Mouse (Mus musculus): ENCODE data around the gene Cmtm2a.
A peak's percentile ranks its signal among the peaks of the same experiment; 100 is the strongest.
"Not testable (repeated sequence)": the region's sequence is repeated elsewhere in the genome, so short reads cannot be mapped to it uniquely, and the experiment has no call there.

The Cmtm2a gene

DNA sequence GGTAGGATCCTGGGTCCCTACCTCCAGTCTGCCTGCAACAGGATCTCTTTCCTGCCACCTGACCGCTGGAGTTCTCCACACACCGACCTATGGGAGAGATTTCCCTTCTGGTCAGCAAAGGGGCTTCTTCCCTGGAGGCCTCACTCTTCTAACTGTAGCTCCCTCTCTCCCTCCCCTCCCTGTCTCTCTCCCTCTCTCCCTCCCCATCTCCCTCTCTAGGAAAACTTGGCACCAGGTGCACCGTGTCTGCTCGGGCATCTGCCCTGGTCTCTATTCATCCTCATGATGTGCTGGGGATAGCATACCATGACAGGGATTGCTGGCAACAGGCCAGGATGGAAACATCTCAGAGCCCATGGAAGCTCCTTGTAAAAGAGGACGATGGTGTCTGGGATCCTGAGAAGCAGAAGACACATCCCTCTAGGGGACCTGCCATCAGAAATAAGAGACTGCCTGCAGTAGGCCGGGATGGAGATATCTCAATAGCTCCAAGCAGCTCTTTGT lies 24.0 kb downstream of the Cmtm2a start:
- DNase-seq = no peak

DNA sequence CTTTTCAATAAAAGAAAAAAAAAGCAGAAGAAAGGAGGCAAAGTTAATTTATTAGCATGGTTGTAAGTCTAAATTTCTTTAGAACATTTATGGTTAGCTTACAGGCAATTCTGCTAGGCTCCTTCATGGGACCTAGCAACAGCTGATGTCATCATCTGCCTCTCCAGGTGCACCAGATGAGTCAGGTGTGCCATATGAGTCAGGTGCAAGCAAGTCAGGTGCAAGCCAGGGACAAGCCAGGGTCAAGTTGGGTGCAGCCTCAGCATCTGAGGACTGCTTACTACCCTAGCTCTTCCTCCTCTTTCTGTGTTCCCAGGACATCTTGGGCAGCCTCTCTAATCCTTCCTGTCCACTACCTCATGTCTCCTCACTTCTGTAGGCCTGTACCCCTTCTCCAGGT lies 24.6 kb downstream of the Cmtm2a start:
- DNase-seq = no peak

DNA sequence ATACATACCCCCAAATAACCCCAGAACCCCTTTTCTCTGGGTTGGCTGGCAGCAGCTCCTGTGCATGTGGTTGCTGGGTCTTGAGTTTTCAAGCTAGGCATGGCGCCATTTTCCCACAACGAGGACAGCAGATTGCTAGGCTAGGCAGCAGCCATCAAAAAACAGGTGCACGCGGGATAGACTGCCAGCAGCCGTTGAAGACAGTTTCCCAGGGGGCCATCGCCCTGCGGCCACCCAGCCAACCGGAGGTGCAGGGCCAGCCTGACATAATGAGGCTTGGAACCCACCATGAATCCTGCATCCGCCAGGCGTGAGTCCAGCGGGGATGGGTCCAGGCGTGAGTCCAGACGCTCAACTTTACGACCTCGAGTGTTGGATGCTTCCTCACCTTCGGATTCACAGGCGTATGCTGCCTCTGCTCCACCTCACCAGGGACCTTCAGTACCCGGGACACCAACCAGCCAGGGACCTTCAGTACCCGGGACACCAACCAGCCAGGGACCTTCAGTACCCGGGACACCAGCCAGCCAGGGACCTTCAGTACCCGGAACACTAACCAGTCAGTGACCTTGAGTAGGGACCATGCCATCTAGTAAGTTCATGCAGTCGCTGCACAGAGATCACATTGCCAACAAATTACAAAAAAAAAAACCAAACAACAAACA lies 28.6 kb downstream of the Cmtm2a start:
- not testable (repeated sequence) for DNase-seq

DNA sequence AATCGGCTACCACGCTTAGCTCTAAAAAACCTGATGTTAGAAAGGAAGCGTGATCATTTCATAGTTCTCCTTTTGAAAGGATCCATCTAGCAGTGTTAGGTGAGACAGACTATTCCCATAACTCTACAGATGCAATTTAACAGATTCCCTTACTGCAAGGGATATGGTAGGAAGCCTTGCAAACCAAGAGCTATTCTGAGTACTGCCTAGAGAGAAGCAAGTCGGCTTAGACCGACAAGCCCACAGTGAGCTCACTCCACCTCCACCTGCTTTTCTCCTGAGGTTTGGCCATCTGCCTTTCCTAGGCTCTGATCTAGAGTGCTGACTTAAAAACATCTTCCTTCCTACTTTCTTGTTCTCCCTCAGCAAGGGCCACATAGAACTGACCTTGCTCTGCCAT lies 31.2 kb downstream of the Cmtm2a start:
- not testable (repeated sequence) for DNase-seq

DNA sequence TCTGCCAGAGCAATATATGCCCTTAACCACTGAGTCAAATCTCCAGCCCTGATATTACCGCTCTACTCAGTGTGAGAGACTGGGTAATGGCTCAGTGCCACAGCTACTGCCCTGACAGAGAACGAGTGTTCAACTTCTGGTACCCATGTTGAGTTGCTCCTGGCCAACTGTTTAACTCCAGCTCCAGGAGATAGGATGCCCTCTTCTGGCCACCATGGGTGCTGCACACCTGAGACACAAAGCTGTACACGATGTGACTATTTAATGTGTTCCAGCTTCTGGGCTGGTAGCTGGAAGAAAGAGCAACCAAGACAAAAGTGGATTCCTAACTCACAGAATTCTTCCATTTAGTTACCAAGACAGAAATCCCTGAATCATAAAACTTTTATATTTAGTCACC lies 40.0 kb downstream of the Cmtm2a start:
- peak; percentile 73 for DNase-seq

DNA sequence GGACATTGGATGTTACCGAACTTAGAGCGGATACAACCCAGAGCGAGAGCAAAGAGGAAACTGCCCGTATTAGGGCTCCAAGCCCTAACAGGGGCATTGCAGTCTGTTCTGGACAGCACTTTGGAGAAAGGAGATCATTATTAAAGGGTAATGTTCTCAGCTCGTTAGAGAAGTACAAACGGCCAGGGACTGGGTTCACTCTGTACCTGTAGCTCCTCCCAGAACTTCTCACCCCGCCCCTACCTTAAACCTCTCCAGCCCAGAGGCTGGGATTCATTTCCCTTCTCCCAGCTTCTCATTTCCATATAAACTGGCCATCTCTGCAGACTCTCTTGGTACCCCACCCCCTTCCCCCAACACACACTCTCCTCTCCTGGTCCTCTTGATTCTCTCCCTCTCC lies 41.5 kb downstream of the Cmtm2a start:
- peak; percentile 35 for DNase-seq

DNA sequence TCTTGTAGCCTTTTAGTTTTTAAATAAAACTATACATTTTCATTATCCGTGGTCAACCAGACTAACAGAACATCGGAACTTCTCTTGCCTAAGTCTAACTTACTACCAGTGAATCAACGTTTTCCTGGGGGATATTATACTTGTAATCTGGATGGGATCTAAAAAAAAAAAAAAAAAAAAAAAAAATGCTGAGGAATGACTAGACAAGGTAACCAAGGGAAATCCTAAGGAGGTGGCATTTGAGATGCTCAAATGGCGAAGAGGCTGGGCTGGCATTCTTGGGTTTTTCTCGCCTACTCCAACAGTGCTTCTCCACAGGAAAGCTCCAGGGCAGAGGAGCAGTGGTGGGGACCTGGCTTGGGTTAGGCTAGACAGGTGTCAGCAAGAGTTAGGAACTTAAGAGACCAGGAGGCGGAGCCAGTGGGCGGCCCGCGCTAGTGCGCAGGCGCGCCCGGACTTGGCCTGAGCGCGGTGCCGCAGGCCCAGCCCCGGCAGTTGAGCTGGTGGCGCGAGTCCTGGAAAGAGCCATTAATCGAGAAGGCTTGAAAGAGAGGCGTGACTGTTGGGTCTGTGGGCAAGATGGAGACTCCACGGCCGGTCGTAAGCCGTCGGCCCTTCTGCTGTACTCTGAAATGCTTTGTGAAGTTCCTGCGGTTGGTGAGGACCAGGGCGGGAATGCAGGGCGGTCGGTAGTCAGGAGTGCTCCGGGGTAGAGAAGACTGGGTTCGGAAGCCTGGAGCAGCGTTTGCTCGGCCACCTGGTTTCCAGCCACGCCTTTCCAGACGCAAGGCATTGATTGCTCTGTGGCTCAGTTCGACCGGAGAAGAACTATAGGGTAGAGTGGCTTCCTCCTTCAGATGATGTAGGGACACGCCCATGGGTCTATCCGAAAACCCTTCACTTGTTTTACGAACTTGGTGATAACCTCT lies 42.3 kb downstream of the Cmtm2a start, which contains the start of gene Cklf:
TSS of gene Cklf (plus strand) at position 423 of the 929 bp plus-strand sequence.
- DNase-seq = peak; percentile 88

DNA sequence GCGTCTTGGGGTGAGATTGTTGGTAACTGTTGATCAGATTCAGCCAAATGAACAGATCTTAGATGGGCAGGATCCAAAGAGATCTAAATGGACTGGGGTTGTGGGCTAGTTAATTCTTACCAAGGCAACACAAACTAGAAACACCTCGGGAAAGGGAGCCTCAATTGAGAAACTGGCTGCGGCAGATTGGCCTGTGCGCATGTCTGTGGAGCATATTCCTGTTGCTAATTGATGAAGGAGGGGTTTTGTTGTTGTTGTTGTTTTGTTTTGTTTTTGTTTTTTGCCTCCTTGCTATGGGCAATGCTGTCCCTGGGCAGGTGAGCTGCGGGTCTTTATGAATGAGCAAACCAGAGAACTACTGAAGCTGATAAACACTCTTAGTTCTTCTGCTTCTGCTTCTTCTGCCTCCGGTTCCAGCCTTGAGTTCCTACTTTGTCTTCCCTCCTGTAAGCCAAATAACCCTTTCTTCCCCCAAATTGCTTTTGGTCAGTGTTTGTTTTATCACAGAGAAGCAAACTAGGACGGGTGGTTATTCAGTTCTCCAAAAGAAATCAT lies 43.5 kb downstream of the Cmtm2a start:
- no peak for DNase-seq

DNA sequence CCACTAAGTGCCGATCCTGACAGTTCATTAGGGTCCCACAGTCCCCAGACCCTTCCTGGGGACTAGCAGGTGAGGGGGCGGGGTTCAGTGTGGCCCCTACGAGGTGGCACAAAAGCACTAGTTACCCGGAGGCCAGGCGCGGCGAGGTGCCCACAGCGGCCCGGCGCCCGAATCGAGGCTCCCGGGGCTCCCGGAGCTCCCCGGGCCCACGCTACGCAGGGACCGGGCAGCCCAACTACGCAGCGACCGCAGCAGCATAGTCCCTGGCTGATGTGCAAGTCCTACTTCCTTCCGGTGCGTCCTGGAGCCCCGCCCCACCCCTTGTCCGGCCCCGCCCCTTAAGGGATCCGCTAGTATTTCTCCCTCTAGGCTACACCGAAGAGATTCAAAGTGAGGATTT lies 44.7 kb downstream of the Cmtm2a start, which contains the start of gene Tk2:
TSS of gene Tk2 (minus strand) at position 283 of the 400 bp plus-strand sequence.
- peak; percentile 86 for DNase-seq

DNA sequence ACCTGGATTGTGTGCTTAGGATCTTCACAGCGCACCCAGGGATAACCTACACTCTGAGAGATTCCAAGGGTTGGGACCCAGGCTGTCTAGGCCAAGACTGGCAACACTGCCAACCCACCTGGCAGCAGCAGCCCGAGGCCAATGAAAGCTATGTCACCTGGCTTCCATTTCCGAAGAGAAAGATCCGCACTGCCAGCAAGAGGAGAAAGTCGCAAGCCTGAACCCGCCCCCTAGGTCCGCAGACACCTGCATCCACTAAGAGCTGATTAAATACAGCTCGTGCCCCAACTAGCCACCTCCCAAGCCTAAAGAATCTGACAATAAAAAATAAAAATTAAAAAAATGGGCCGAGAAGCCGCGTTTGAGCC lies 45.1 kb downstream of the Cmtm2a start:
- peak; percentile 51 for DNase-seq

DNA sequence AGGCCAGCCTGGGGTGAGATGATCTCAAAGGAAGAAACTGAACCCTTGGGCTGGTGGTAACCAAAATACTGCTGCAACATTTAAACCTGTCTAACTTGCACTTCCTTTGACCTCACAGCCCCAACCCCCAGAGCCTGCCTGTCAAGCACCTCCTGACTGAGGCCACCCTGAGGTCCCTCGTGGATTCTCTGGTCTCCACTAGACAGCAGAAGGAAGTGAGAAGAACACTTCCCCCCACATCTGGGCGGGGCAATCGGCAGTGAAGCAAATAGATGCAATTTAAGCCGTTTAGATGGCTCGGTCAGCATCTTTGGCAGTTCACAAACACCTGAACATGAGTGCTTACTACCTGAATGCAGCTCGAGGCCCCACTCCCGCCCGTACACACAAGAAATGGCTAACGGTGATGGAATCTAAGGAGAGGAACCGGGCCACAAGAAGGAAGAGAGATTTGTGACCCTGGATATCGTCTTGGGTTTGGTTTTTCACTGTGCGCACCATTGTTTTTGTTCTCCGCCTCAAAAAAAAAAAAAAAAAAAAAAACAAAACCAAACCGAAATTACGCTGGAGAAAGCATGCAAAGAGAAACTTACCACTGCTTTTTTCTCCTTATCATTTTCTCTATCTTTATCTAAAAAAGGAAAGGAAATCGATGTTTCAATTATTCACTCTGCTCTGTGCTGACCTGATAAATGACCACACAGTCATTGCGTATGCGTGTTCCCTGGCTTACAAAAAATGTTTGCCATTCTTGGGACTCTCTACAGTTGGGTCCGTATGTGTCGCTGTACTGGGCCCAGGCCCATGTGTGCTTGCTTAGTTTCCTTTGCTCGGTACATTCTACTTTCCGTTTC lies 45.7 kb downstream of the Cmtm2a start:
- DNase-seq = peak; percentile 59

DNA sequence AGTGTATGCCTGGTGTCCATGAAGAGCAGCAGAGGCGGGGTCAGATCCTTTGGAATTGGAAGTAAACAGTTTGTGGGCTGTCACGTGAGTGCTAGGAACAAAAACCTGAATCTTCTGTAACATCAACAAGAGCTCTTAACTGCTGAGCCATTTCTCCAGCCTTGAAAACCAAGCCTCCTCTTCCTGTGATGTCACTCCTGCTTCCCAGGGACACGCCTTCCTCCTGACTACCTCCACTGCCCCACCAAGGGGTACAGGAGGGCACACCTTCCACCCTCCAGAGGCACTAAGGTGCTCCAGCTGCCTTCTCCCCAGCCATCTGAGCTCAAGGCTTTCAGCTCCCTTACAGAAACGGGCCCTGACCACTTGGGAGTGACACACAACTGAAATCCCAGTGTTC lies 46.4 kb downstream of the Cmtm2a start:
- no peak for DNase-seq

DNA sequence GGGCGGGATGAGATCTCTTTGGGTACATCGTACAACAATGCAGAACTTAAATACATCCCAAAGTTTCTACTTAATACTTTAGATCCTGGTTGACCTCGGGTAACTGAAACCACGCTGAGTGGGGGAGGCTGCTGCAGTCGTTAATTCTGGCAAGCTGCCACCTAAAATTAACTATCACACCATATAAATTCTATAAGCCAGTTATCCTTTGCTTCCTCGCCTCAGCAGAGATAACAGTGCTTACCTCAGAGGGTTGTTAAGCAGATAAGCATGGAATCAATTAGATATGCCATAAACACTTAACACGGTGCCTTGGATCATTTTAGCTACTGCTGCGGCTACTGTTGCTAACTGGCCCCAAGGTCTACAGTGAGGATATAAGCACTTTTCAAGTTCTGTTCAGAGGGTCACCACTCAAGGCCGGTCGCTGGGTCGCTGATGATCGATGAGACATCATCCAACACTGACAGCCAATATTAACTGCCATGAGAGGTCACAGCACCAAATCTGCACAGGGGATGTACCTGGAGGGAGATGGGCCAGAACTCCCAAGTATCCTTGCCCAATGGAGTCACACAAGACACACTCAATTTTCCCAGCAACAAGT lies 50.8 kb downstream of the Cmtm2a start:
- DNase-seq = no peak

DNA sequence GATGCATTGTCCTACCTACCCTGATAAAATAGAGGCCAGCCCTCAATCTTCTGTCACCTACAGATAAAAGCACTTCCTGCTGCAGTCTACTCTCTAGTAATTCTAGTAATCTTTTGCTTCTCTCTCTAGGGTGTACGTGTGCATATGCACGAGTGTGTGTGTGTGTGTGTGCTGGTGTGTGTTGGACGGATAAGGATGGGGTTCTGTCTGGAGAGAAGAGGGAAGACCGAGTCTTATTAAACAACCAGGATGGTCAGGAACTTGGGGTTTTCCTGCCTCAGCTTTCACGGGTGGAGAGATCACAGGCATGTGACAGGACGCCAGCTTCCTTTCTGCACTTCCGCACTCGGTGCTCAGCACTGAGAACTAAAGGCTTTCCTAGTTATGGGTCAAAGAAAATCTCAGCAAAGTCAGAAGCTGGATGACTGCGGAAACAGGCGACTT lies 53.5 kb downstream of the Cmtm2a start:
- peak; percentile 46 for DNase-seq

DNA sequence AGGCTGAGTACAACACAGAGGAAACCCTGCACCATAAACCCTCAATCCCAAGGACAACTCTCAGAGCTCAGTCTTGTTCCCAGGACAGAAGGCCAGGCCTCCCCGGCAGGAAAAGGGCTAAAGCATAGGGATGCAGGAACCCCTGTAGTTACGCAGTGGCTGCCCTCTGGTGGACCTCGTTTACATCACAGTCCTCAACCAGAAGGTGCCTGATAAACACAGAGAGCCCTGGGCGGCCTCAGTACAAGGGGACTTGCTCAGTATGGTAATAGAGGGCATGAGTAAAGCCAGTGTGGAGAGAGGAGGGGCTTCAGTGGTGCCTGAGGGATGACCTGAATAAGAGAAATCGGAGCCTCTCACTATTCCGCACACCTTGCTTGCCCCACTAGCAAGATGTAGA lies 58.4 kb downstream of the Cmtm2a start:
- DNase-seq = no peak

DNA sequence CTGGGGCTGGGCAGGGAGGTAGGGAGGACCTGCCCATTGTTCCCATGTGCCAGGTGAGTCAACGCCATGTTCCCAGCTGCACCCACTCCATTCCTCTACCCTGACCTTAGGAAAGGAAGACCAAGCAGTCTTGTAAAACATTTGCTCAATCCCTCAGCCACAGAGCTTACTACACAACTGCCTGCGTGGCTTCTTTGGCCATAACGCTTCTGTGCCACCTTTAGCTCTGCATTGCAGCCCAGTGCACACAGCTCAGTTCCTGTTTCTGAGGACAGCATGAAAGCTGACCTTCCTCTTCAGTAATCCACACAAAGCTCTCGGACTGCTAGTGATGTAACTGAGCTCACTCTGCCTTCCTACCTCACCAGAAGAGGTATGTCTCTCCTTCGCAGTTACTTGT lies 60.1 kb downstream of the Cmtm2a start:
- no peak for DNase-seq

DNA sequence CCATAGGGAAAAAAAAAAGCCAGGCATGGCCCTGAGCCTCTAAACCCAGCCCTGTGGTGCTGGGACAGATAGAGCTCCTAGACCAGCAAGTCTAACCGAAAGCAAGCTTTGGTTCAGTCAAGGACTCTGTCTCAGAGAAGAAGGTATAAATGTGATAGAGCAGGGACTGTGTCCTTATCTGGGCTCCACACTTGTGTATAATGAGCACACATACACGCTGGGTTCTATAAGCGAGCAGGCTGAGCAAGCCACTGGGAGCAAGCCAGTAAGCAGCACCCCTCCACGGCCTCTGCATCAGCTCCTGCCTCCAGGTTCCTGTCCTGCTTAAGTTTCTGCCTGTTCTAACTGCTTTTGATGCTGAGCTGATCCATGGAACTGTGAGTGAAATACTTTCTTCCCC lies 60.9 kb downstream of the Cmtm2a start:
- DNase-seq = no peak

All from thymus, postnatal 4 days (tissue).